Mouse (Mus musculus): ENCODE data around the gene Ano3. TPM values are rescaled to one million over a fixed set of nuclear protein-coding genes. Genes with fewer than 3 reads are reported as not detected.
A peak's percentile ranks its signal among the peaks of the same experiment; 100 is the strongest.

Ano3 gene
- total RNA-seq, 4 experiments from 2014 or later = 59.9 to 74.7 (median 67.6) TPM

DNA sequence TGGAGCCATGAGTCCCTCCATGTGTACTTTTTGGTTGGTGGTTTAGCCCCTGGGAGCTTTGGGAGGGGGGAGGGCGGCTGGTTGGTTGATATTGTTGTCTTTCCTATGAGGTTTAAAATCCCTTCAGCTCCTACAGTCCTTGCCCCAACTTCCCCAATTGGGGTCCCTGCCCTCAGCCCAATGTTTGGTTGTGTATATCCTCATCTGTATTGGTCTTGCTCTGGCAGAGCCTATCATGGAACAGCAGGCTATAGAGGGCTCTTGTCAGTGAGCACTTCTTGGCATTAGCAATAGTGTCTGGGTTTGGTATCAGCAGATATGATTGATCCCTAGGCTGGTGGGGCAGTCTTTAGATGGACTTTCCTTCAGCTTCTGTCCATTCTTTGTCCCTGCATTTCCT lies 135.8 kb downstream of the Ano3 start:
- no peak for DNase-seq (ENCODE audit: low spot score in 2 of 2)

DNA sequence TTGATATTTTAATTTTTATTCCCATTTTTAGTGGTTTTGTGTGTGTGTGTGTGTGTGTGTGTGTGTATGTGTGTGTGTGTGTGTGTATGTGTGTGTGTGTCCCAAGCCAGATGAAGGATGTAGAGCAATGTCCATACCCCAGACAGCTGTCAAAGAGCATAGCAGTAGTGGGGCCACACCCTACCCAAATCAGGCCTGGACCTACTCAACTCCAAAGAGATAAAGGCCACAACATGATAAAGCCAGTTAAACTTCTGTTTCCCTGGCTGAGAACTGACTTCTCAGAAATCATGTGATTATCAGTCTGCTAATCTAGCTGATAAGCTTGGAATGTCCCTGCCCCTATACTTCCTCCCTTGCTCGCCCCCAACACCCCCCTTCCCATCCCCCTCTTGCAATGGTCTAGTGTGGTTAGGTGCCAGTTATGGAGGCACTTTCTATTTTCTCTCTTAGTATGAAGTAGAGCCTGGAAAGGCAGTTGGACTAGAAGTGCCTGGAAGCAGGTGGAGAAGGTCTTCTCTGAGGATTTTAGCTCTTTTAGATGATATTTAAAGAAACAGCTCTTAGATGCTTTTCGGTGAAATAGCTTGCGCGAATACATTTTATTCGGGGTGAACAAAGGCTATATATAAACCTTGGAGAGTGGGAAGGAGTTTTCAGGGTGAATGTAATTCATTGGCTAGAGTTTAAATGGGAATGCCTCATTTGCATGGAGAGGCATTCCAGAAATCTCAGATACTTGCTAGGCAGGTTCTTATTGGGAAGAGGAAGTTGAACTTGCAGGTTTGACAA lies 144.2 kb downstream of the Ano3 start:
- DNase-seq (ENCODE audit: low spot score in 2 of 2) = no peak

DNA sequence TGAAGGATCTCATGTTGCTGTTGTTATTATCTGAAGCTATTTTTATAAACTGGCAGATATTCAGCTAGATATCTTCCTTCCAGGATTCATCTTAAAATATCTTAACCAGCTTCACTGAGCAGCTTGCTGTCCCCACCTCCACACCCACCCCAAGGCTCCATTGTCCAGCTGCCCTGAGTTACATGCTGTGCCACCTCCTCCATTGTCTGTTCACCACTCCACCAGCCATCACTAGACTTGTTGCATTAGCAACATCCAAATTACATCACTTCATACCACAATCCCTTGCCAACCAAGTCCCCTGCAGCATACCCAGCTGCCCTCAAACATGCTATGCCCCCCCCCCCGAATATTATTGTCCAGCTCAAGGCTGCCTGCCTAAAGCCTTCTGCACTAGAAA lies 154.8 kb downstream of the Ano3 start:
- DNase-seq (ENCODE audit: low spot score in 2 of 2) = no peak

DNA sequence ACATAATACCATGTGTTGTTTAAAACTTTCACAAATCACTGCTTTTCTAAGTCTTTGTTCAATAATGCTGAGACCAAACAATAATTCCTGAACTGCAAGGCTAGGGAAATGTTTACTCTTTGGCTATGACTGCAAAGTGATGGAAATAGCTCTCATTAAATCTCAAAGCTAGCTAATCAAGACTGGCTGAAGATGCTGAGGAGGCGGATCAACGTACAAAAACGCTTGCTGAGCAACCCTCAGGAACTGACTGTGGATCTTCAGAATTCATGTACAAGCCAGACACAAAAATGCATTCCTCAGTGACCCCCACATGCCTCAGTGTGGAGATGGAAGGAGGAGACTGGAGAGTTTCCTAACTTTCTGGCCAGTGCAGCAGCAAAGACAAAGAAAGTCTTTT lies 155.3 kb downstream of the Ano3 start:
- DNase-seq (ENCODE audit: low spot score in 2 of 2) = no peak

DNA sequence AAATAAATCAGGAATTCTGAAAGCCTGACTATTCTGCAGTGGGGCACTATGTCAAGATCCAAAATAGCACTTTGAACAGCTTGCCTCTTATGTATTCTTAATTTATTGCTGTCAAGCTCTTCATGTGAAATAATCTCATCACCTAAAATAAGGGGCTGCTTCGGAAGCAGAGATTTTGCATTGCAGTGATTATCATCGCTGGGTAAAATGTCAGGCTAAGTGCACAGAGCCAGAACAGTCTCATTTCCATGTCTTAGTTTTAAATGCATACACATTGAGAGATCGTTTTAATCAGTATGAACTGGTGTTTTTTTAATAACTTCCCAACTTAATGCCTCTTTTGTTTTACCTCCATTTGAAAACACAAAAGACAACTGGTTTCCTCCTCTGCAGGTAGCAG lies 163.3 kb downstream of the Ano3 start:
- DNase-seq (ENCODE audit: low spot score in 2 of 2) = no peak

DNA sequence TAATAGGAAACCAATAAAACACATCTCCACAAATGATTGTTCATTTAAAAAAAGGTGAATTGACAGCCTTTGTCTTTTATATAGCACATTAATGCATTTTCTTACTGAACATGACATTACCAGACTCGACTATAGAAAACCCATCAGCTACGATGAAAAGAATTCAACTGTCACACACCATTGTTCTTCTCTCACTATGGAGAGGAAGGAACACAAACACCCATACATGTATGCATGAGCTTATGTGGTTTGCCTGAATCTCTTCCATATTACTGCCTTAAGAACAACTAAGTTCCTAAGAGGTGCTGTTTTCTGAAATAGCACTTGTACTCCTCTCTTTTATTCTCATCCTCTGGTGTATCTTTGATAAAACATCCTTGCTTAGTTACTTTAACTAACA lies 191.3 kb downstream of the Ano3 start:
- no peak for DNase-seq (ENCODE audit: low spot score in 2 of 2)

DNA sequence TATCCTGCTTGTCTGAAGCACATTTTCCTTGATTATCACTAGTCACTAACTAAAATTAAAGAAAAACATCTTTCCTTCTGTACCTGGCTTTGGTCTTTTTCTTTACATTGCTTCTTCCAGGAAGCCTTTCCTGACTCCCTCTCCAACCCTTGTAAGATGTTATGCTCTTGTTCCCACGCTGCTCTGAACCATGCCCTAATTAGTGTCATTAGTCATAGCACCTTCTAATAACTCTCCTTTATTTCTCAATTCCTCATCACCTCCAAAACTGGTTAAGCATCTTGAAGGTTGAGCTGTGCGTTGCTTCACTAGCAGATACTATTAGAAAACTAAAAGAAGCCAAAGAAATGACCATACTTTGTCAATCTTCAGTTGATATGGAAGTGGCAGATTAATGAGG lies 193.2 kb downstream of the Ano3 start:
- no peak for DNase-seq (ENCODE audit: low spot score in 2 of 2)

DNA sequence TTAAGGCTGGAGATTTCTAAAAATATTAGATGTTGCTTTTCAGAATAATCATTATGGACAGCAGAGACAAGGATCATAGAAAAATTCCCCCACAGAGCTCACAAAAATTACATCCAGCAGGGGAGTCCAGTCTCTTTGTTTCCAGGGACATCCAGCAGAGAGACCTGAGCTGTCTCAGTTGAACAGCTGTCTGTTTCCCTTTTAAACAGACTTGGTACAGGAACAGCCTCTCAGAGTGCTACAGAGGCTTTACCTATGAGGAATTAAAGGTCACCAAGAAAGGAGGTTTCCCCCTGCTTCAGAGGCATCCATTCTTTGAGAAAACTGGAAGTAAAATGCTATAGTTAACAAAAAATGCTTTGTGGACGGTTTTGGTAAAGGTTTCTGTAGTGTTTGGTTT lies 210.2 kb downstream of the Ano3 start:
- no peak for DNase-seq (ENCODE audit: low spot score in 2 of 2)

DNA sequence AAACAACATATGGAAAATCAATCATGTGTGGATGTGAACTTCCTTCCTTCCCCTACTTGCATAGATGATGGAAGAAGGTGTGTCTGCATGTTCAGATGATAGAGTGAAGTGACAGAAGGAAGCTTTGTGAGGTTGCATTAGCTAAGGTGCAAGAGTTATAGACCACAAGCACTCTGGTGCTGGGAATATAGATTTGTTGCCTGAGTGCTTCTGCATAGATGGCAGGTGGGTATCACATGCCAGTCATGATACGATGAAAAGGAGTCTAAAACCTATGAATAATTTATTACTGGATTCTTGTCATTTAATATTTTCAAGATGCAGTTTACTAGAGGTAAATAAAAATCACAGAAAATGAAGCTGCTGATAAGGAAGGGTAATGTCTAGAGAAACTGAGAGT lies 210.9 kb downstream of the Ano3 start:
- no peak for DNase-seq (ENCODE audit: low spot score in 2 of 2)

DNA sequence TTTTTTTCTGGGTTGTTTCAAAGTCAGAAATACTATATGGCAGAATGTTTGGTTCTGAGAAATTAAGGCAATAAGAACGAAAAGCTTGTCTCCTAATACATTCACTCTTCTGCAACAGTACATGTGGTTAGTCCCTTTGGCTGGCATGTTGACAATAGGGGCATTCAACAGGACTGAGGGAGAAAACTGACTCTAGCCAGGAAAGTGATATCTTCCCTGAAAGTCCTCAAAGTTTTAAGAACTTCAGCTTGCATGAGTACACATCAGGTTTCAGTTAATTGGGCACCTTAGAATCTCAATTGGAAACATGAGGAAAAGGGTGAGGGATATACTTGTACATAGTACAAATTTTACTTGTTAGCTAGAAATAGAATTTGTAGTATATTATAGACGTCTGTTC lies 212.7 kb downstream of the Ano3 start:
- DNase-seq (ENCODE audit: low spot score in 2 of 2) = no peak

DNA sequence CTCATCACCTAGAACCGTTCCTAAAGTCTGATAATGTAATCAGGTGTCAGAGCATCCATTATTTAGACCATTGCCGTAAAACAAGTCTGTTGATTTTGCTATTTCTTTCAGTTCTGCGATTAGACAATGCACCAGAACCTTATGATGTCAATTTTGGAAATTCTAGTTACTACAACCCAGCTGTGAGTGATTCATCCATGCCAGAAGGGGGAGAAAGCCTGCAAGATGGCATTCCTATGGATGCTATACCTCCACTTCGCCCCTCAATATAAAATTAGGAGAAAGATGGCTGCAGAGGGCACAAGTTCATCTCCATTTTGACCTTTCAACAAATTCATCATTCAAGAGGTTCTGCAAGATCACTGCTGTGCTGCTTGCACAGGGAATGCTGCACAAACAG lies 213.5 kb downstream of the Ano3 start:
- DNase-seq (ENCODE audit: low spot score in 2 of 2) = peak in 1 of 2 experiments; percentile 16

DNA sequence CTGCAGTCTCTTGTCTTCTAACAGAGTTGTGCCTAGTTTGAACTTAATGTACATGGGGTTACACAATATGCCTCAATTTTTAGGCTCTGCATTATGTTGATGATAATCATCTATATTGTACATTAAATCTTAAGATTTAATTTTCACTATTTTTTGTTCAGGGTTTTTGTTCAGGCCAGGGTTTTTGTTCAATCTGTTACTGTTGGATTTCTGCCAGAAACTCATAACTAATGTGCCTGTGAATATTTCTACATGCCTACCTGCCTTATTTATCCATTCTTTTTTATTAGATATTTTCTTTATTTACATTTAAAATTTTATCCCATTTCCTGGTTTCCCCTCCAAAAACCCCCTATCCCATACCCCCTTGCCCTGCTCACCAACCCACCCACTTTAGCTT lies 224.6 kb downstream of the Ano3 start:
- DNase-seq (ENCODE audit: low spot score in 2 of 2) = no peak

DNA sequence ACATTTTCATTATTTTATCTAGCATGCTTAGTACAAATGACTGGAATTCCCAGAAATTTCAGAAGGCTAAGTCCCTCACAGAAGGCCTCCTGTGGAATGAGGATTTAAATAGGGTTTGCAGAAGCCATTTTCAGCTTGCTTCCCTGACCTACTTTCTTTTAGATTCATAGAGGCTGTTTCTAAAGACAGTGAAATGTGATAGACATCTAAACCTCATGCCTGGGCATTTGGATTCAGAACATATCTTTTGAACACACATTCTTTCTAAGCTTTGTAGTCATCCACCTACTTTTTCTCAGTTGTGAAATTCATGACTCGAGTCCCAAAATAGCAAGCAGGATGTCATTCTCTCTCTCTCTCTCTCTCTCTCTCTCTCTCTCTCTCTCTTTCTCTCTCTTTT lies 228.5 kb downstream of the Ano3 start:
- no peak for DNase-seq (ENCODE audit: low spot score in 2 of 2)

DNA sequence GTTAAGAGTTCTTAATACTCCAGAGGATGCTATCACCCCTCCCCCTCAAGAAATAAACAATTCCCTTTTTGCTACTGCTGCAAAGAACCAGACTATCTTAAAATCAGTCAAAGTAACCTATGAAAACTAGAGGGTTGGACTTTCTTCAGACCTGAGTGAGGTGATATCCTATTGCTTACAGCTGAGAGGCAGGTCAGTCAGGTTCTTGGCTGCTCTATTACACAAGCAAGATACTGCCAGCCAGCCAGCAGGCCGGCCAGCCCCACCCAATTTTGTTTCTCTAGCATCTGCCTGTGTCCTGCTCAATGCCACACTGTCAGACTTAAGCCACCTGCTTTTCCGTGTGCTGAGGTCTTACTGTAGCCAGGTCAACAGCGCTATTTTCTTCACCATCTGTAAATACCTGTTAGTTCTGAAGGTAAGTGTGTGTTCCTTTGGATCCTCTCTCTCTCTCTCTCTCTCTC lies 229.4 kb downstream of the Ano3 start, which contains the start of gene Muc15:
Muc15 (plus strand) TSS at position 51 of the 464 bp plus-strand sequence.
- DNase-seq (ENCODE audit: low spot score in 2 of 2) = no peak

DNA sequence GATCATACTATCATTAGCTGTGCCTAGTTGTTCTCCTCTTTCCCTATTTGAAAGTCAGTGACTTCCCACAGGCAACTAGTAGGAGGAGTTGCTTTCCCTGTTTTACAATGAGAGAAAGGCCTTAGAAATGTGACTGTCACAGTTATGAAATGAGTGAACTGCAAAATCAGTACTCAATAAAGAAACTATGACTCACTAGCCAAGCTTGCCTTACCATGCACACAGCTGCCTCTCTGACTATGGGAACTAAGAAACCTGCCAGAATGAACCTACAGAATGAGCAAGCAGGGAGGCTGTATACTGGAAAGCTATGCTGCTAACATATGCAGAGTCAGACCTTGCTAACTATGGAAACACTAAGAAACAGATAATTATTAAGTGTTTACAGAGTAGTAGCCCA lies 231.7 kb downstream of the Ano3 start:
- DNase-seq (ENCODE audit: low spot score in 2 of 2) = no peak

DNA sequence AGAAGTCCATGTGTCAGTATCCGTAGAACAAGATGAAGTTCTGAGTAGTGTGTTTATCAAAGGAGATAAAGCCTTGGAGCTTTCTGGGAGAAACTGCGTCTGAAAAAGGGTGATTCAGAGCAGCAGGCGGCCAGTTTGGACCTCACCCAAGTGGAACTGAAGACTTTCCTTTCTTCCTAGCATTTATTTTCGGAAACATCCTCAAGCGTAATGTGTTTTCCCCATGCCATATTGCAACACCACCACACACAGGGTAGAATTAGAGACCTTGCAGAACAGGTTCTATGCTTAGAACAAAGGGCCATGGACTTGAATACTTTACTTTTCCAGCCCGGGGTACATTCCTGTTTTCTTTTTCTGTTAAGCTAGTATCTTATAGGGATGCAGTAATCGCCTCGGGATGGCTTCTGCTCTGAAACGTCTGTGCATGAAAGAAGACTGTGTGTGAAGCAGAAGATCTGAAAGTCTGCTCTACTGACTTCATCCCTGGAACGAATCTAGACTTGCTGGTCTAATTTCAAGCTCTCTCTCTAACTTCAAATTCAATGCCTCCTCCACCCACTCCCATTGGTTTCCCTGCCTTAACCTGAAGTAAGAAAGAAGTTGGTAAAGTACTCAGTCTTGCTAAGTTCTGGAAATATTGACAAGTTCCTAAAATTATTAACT lies 240.5 kb downstream of the Ano3 start:
- peak; percentile 10 to 34 for DNase-seq (ENCODE audit: low spot score in 2 of 2)

DNA sequence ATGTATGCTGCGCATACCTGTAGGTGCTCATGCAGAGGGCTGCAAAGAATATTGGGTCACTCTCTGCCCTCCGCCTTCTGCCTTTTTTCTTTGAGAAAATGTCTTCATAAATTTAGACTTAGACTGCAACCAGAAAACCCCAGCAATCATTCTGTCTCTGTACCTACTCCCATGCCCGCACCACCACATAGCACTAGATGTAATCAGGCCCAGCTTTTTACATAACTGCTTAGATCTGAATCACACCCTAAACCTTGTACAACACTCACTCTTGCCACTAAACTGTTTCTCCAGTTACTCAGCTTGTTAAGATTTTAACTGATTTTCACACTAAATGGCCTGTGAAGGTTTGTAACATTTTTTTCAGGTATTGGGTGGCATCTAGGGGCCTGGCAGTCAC lies 241.3 kb downstream of the Ano3 start:
- DNase-seq (ENCODE audit: low spot score in 2 of 2) = no peak

DNA sequence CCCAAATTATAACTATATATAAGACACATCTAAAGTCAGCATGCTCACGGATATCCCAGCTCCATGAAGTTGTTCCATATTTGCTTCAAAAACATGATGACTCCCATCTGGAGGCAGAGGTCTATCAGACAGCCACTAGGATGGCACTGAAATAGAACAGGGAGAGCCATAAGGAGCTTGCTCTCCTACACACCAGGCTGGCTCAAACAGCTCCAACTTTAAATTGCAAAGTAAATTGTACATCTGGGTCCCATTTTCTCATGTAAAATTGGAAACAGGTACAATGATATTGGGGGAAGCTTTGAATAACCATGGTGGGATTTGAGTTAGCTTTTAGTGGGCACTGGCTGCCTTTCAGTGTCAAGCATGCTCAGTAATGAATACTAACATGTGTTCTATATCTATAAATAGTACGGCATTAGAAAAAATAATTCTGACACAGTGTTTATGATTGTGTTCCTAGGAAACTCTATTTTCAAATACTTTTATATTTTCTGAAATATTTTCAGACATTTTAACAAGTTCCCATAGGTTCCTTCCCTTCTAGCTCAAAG lies 279.6 kb downstream of the Ano3 start:
- peak in 1 of 2 experiments; percentile 17 for DNase-seq (ENCODE audit: low spot score in 2 of 2)

DNA sequence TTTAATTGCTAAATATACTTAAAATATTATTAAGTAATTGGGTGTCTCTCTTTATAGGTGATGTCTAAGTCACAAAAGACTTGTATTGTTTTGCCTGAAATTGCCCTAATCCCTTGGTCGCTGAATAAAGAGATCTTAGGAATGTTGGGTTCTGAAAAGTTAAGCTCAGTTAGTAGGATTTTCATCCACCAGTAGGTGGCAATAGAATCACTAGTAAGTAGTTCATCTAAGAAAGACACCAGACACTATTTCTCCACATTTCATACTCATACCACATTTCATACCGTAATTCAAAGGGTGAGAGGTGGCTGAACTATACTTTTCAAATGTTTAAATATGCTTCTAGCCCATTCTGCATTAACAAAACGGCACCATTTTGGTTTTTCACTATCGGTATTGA lies 287.4 kb downstream of the Ano3 start:
- DNase-seq (ENCODE audit: low spot score in 2 of 2) = no peak

DNA sequence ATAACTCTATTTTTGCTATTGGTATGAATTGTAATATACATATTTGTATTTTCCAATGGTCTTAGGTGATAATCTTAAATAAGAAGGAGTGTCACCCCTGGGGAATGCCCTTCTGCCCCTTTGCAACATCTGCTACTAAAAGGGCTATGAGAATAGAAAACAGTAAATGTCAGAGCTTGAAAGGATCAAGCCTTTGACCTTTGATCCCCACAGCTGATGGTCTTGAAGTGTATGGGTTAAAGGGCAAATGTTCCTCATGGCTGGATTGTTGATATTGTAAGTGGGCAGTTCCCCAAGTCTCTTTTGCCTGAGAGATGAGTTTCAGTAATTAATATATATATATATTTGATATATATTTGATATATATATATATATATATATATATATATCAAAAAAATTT lies 305.9 kb downstream of the Ano3 start:
- DNase-seq (ENCODE audit: low spot score in 2 of 2) = no peak

DNA sequence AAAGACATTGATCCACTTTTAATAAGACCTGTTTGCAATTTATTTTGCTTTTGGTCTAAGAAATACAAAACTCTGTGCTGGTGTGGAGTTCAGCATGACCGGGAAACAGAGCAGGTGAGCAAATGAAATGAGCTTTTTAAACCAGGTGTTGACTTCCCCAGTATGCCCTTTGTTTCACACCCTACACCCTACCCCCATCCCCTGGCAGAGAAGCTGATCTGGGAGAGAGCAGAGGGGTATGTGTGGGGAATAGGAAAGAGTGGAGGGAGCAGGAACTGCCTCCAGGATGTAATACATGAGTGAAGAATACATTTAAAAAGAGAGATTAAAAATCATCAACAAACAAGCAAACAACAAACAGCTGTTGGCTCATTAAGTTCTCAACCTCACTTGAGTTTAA lies 306.4 kb downstream of the Ano3 start:
- no peak for DNase-seq (ENCODE audit: low spot score in 2 of 2)
